Mouse (Mus musculus): ENCODE measurements at regions not wholly inside any gene's neighbourhood (a gene's known extent, or its start where the extent isn't known, plus 50 kb on each side); places are given as distances from the start of the nearest gene placed in this dataset.

GRCm38 (mm10) chr16:29734324-29734723 lies 155.2 kb downstream of the Opa1 start:
- no peak for TF ChIP-seq POLR2A (IDR thresholded peaks at IDR 0.05; ENCODE audit: insufficient read length, low read depth)
- TF ChIP-seq E2F4 (IDR thresholded peaks at IDR 0.05; ENCODE audit: insufficient read depth) = no peak
- TF ChIP-seq TCF12 (IDR thresholded peaks at IDR 0.05; ENCODE audit: insufficient read depth, poor library complexity, severe bottlenecking) = no peak
- TF ChIP-seq CEBPB (IDR thresholded peaks at IDR 0.05; ENCODE audit: insufficient read depth, poor library complexity, severe bottlenecking) = no peak
